Mouse (Mus musculus) heart, postnatal 25 days (tissue): ENCODE results near the gene Slc25a19. TPM values are rescaled to one million over a fixed set of nuclear protein-coding genes. Genes with fewer than 3 reads are reported as not detected.

Source experiments
- DNase-seq: peaks from one replicate; pipeline ENCODE4 v3.0.0; 2022; ENCODE audit warnings: low spot score
- intact Hi-C: fragments of 180-260 bp; cut with DNase I; formaldehyde crosslinking; loops from one replicate; pipeline ENCODE4 v1.15.1; 2025
- total RNA-seq, 2 experiments: library from RNA; stranded (reverse); gene quantifications; 2 replicates each; pipeline ENCODE4 v1.2.3; 2021

Gene Slc25a19
- total RNA-seq, 2 experiments from 2014 or later, result 41.6 to 45.9 TPM

GRCm38 (mm10) chr11:115642705-115643104 is 14.6 kb upstream of the Slc25a19 start:
- DNase-seq, result no peak
- intact Hi-C loops, result no loop called here

- intact Hi-C loops, result no loop called here
- no peak for DNase-seq
Measured at GRCm38 (mm10) chr11:115641664-115642036, 13.6 kb upstream of the Slc25a19 start.

- intact Hi-C loops, result no loop called here
- no peak for DNase-seq
Measured at GRCm38 (mm10) chr11:115640978-115641663, 13.0 kb upstream of the Slc25a19 start.

GRCm38 (mm10) chr11:115640311-115640828 is 12.3 kb upstream of the Slc25a19 start:
- intact Hi-C loops, result no loop called here
- no peak for DNase-seq

- intact Hi-C loops, result no loop called here
- DNase-seq, result no peak
Measured at GRCm38 (mm10) chr11:115639540-115639939, 11.4 kb upstream of the Slc25a19 start.

- intact Hi-C loops, result no loop called here
- no peak for DNase-seq
Measured at GRCm38 (mm10) chr11:115638498-115639409, 10.7 kb upstream of the Slc25a19 start.

GRCm38 (mm10) chr11:115636960-115637359 is 8.9 kb upstream of the Slc25a19 start:
- no peak for DNase-seq
- intact Hi-C loops, result no loop called here

- intact Hi-C loops, result no loop called here
Measured at GRCm38 (mm10) chr11:115635484-115635883, 7.4 kb upstream of the Slc25a19 start.

GRCm38 (mm10) chr11:115635041-115635440 is 6.9 kb upstream of the Slc25a19 start:
- intact Hi-C loops, result no loop called here
- no peak for DNase-seq

More at GRCm38 (mm10) chr11:115635484-115635883, 7.4 kb upstream of the Slc25a19 start:
- no peak for DNase-seq

GRCm38 (mm10) chr11:115634109-115634508 is 6.0 kb upstream of the Slc25a19 start:
- no peak for DNase-seq
- intact Hi-C loops, result no loop called here

- intact Hi-C loops, result no loop called here
Measured at GRCm38 (mm10) chr11:115632862-115633261, 4.8 kb upstream of the Slc25a19 start.

GRCm38 (mm10) chr11:115632247-115632646 is 4.2 kb upstream of the Slc25a19 start:
- no peak for DNase-seq
- intact Hi-C loops, result no loop called here

More at GRCm38 (mm10) chr11:115632862-115633261, 4.8 kb upstream of the Slc25a19 start:
- no peak for DNase-seq

- intact Hi-C loops, result no loop called here
- DNase-seq, result no peak
Measured at GRCm38 (mm10) chr11:115631505-115631890, 3.4 kb upstream of the Slc25a19 start.

GRCm38 (mm10) chr11:115630532-115631504 is 2.7 kb upstream of the Slc25a19 start:
- intact Hi-C loops, result no loop called here
- peak; percentile 36 for DNase-seq

- intact Hi-C loops, result no loop called here
- DNase-seq, result no peak
Measured at GRCm38 (mm10) chr11:115629734-115630531, 1.8 kb upstream of the Slc25a19 start.

- intact Hi-C loops, result no loop called here
- DNase-seq, result no peak
Measured at GRCm38 (mm10) chr11:115628465-115629101, 488 bp upstream of the Slc25a19 start.

GRCm38 (mm10) chr11:115626824-115627616 is 1.1 kb downstream of the Slc25a19 start:
- no peak for DNase-seq
- intact Hi-C loops, result no loop called here

- DNase-seq, result no peak
- intact Hi-C loops, result no loop called here
Measured at GRCm38 (mm10) chr11:115625877-115626276, 2.2 kb downstream of the Slc25a19 start.
